Mouse (Mus musculus): ENCODE data around the gene Cacng7. TPM values are rescaled to one million over a fixed set of nuclear protein-coding genes. Genes with fewer than 3 reads are reported as not detected.

The Cacng7 gene
- total RNA-seq, 2 experiments from 2014 or later, result 128 to 138 TPM

- TF ChIP-seq CTCF (conservative IDR thresholded peaks at IDR 0.05), result no peak
- no peak for DNase-seq (ENCODE audit: low spot score in 2 of 2)
- Histone ChIP-seq H3K27ac (no peak overlapping the region), H3K4me3 (no peak overlapping the region)
Observed at GRCm38 (mm10) chr7:3308646-3309045, 24.1 kb upstream of the Cacng7 start.

DNA sequence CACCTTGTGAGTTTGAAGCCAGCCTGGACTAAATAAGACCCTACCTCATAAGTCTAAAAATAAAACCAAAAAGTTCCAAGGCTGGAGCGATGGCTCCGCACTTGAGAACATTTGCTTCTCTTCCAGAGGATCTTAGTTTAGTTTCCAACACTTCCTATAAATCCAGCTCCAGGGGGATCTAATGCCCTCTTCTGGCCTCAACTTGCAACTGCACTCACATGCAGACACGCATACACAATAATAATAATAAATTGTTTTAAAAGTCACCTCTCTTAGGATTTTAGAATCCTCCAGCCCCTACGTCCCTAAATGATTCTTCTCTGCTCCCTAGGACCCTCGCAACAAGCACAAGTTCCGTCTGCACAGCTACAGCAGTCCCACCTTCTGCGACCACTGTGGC is 22.5 kb upstream of the Cacng7 start:
- Histone ChIP-seq H3K27ac (no peak overlapping the region), H3K4me3 (no peak overlapping the region)
- DNase-seq (ENCODE audit: low spot score in 2 of 2), result no peak
- TF ChIP-seq CTCF (conservative IDR thresholded peaks at IDR 0.05), result peak; percentile 64

- H3K4me3 ChIP-seq, result no peak overlapping the region
- no peak for DNase-seq (ENCODE audit: low spot score in 2 of 2)
- no peak for TF ChIP-seq CTCF (conservative IDR thresholded peaks at IDR 0.05)
Observed at GRCm38 (mm10) chr7:3313571-3313970, 19.2 kb upstream of the Cacng7 start.

DNA sequence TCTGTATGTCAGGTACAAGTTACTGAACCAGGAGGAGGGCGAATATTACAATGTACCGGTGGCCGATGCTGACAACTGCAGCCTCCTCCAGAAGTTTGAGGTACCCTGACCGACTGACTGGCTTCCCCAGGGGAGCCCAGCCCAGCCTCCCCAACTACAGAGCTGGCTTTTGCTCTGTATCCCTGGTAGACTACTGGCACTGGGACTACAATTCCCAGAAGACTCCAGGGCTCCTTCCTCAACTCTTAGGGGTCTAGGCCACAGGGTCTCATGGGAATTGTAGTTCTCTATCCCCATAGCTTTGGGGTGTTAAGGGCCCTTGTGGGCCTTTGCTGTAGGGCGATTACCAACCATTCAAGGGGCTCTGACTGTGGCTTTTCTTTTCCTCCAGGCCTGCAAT is 18.6 kb upstream of the Cacng7 start:
- H3K27ac ChIP-seq, result no peak overlapping the region
- no peak for DNase-seq (ENCODE audit: low spot score in 2 of 2)
- no peak for TF ChIP-seq CTCF (conservative IDR thresholded peaks at IDR 0.05)
- no peak overlapping the region for H3K4me3 ChIP-seq

More at GRCm38 (mm10) chr7:3313571-3313970, 19.2 kb upstream of the Cacng7 start:
- no peak overlapping the region for H3K27ac ChIP-seq

DNA sequence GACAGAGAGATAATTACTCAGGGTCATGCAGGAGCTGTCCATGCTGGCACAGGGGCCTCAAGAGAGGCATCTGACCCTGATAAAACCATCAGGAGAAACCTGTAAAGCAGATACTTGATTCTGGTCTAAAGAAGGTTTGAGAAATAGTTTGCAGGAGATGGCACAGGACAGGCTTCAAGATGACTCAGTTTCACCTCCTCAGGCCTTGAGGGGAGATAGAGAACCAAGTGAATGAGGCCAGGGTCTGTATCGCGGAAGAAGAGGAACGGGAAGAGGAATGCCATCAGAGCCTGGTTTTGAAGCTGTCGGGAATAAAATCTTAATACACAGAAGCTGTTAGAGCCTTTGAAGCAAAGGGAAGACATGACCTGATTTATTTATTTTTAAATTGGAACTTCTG is 15.1 kb upstream of the Cacng7 start:
- Histone ChIP-seq H3K27ac (no peak overlapping the region), H3K4me3 (no peak overlapping the region)
- no peak for TF ChIP-seq CTCF (conservative IDR thresholded peaks at IDR 0.05)
- DNase-seq (ENCODE audit: low spot score in 2 of 2), result no peak

DNA sequence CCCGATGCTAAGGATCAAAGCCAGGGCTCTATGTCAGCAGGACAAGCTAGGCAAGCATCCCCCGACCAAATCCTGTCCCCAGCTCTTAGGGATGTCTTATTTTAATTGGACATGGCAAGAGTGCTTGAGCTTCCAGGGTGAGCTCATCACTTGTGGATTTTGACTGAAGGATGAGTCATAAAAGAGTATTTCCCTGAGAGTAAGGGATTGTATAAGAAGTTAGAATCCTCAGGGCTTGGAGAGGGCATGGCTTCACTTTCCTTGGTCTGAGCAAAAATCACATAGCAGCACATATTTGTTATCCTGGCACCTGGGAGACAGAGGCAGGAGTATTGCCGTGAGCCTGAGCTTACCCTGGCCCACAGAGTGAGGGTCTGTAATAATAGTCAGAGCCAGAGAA is 11.9 kb upstream of the Cacng7 start:
- H3K27ac ChIP-seq, result no peak overlapping the region
- TF ChIP-seq CTCF (conservative IDR thresholded peaks at IDR 0.05), result no peak
- no peak for DNase-seq (ENCODE audit: low spot score in 2 of 2)
- H3K4me3 ChIP-seq, result no peak overlapping the region

DNA sequence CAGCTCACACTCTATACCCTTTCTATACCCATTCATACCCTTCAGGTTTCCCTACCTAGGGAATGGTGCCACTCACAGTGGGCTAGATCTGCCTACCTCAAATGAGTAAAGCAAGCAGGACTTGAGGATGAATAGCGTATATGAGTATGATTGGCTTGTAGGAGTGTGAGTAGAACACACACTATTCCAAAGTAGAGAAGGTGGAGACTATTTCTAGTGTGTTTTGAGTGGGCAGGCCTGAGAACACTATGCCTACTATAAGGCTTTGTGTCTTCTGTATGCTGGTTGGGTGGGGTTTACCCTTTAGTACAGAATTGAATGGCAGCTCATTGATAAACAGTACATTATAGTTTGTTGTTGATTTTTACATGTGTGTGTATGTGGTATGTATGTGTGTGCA is 8.9 kb upstream of the Cacng7 start:
- TF ChIP-seq CTCF (conservative IDR thresholded peaks at IDR 0.05), result no peak
- Histone ChIP-seq H3K4me3 (no peak overlapping the region), H3K27ac (no peak overlapping the region)
- no peak for DNase-seq (ENCODE audit: low spot score in 2 of 2)

DNA sequence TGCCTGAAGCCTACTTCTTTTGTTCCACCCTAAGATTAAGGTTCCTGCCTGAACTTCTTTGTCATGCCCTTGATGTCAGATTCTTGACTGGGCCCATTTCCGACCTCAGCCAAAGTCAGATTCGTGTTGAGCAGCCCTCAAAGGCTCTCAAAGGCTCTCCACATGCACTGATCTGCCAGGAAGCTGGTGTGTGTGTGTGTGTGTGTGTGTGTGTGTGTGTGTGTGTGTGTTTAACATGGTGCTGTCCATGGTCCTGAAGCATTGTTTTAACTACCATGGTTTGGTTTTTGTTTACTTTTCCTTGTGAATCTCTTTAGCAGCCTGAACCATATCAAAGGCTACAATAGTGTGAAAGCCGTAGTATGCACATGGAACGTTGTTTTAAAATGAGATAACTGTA is 4.8 kb upstream of the Cacng7 start:
- Histone ChIP-seq H3K27ac (no peak overlapping the region), H3K4me3 (no peak overlapping the region)
- no peak for TF ChIP-seq CTCF (conservative IDR thresholded peaks at IDR 0.05)
- no peak for DNase-seq (ENCODE audit: low spot score in 2 of 2)

GRCm38 (mm10) chr7:3329776-3330546 is 2.8 kb upstream of the Cacng7 start:
- Histone ChIP-seq H3K27ac (0 out of 2 replicates have a peak overlapping the region, but pooled peaks have one; percentile 32), H3K4me3 (no peak overlapping the region; the same call in 1 of the 2 replicates)
- peak; percentile 79 to 90 for DNase-seq (ENCODE audit: low spot score in 2 of 2)
- TF ChIP-seq CTCF (conservative IDR thresholded peaks at IDR 0.05), result peak; percentile 99

GRCm38 (mm10) chr7:3331171-3331570 is 1.6 kb upstream of the Cacng7 start:
- TF ChIP-seq CTCF (conservative IDR thresholded peaks at IDR 0.05), result no peak

DNA sequence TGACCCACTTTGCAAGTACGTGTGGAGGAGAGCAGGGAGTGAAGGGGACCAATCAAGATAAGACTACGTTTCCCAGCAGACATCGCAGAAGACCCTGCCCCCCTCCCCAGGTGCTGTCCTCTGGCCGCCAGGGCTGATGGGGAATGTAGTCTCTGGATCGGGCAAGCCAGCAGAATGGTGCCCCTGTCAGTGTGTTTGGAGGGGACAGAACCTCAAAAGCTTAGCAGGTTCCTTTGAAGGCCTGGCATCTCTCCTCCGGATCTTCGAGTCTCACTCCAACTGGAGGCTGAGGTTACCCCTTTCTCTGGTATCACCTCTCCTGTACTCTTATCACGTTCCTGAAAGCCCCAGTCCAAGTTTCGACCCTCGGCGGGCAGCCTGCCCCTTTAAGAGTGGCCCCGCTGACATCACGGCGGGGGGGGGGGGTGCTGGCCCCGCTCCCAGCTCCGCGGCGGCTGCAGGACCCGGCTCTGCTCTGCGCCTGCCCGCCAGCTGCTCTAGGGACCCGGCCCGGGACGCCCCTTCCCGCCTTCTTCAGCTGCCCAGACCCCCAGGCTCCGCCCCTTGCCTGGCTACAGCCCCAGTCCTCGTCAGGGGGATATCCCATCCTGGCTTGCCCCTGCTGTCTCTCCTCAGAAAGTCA is 1.1 kb upstream of the Cacng7 start:
- TF ChIP-seq CTCF (conservative IDR thresholded peaks at IDR 0.05), result peak; percentile 28; the same call in 1 of the 2 replicates
- peak; percentile 87 to 92 for DNase-seq (ENCODE audit: low spot score in 2 of 2)
- Histone ChIP-seq H3K4me3 (peak overlapping the region; percentile 80), H3K27ac (peak overlapping the region; percentile 84)

More at GRCm38 (mm10) chr7:3331171-3331570, 1.6 kb upstream of the Cacng7 start:
- no peak for DNase-seq (ENCODE audit: low spot score in 2 of 2)
- Histone ChIP-seq H3K4me3 (peak overlapping the region; percentile 80), H3K27ac (peak overlapping the region; percentile 84)

DNA sequence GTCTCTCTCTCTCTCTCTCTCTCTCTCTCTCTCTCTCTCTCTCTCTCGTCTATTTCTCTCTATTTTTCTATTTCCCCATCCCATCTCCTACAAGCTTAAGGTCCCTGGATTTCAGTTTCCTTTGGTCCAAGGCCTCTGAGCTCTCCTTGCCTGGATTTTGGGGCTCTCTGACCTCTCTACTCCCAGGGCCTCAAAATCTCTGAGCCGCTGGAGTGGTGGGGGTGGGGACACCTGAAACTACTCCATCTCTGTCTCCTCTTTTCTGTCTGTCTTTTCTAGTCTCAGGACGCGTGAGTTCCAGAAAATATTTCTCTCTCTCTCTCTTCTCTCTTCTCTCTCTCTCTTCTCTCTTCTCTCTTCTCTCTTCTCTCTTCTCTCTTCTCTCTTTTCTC is 535 bp upstream of the Cacng7 start:
- DNase-seq (ENCODE audit: low spot score in 2 of 2), result no peak
- peak overlapping the region; percentile 80 for H3K4me3 ChIP-seq
- no peak for TF ChIP-seq CTCF (conservative IDR thresholded peaks at IDR 0.05)
- peak overlapping the region; percentile 84 for H3K27ac ChIP-seq

GRCm38 (mm10) chr7:3333542-3333941 is 787 bp downstream of the Cacng7 start:
- no peak for DNase-seq (ENCODE audit: low spot score in 2 of 2)
- Histone ChIP-seq H3K27ac (peak overlapping the region; percentile 87), H3K4me3 (peak overlapping the region; percentile 80)
- no peak for TF ChIP-seq CTCF (conservative IDR thresholded peaks at IDR 0.05)

GRCm38 (mm10) chr7:3336412-3336811 is 3.7 kb downstream of the Cacng7 start:
- no peak overlapping the region for H3K27ac ChIP-seq
- peak; percentile 48 for TF ChIP-seq CTCF (conservative IDR thresholded peaks at IDR 0.05)
- no peak overlapping the region for H3K4me3 ChIP-seq
- no peak for DNase-seq (ENCODE audit: low spot score in 2 of 2)
